Mouse (Mus musculus) liver, embryonic 14.5 days (tissue): ENCODE measurements around the gene Ranbp6.
A peak's percentile ranks its signal among the peaks of the same experiment; 100 is the strongest.

Experiments
- CTCF ChIP-seq: IDR thresholded peaks from 2 replicates; pipeline ENCODE4 v1.5.1; 2016; ENCODE audit warnings: antibody characterized with exemption, low read depth, control low read depth
- EP300 ChIP-seq: IDR thresholded peaks from 2 replicates; pipeline ENCODE4 v1.6.1; 2016; ENCODE audit warnings: antibody characterized with exemption, low read depth

- peak; percentile 54 for TF ChIP-seq CTCF
- TF ChIP-seq EP300, result no peak
Measured at GRCm38 (mm10) chr19:29820966-29821365, 8.2 kb upstream of the Ranbp6 start.
